Mouse (Mus musculus): Measurements from ENCODE around the gene Dglucy.
"Not testable (repeated sequence)": the region's sequence is repeated elsewhere in the genome, so short reads cannot be mapped to it uniquely, and the experiment has no call there.

The Dglucy gene

DNA sequence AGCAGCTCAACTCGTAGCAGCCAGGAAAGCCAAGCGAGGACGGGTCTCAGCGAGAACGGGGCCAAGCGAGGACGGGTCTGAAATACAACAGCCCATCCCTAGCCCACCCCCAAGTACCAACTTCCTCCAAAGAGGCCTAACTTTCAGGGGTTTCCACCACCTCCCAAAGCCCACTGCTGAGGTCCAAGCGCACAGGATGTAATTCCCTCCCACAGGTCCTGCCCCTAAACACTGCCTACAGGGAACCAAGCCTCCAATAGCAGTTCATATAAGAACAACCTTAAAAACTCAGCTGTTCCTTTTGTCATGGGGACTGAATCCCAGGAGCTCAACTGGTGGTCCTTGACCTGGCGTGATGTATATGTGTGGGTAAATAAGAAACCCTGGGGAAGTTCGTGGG is 1.6 kb downstream of the Dglucy start:
- no peak for DNase-seq (ENCODE audit: low read depth)

DNA sequence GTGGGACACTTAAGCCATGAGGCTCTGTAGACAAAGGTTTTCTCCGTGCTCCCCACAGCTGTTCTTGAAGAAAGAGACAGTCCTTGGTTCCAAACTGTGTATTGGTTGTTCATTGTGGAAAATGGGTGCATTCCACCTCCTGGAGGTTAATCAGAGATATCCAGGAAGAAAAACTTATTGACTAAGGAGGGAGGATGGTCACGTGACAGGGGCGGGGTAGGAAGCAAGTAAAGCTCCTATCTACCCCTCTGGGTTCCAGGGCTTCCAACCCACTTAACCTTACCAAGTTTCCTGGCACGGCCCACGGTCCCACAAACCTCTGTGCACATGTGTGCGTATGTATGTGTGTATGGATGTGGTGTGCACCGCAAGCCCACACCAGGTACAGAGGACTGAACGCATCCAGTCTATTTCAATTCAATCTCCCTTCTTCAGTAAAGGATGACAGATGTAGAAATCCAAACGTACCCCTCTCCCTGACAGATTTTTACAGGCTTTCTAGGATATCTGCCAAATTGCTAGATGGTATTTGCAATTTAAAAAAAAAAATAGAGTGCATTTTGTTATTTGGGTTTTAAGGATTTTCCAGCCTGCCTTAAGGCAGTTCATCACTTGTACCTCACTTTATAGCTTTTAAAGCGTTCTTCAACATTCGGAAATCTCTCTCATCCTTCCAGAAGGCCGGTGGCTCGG is 2.7 kb downstream of the Dglucy start:
- DNase-seq (ENCODE audit: low read depth), result no peak

DNA sequence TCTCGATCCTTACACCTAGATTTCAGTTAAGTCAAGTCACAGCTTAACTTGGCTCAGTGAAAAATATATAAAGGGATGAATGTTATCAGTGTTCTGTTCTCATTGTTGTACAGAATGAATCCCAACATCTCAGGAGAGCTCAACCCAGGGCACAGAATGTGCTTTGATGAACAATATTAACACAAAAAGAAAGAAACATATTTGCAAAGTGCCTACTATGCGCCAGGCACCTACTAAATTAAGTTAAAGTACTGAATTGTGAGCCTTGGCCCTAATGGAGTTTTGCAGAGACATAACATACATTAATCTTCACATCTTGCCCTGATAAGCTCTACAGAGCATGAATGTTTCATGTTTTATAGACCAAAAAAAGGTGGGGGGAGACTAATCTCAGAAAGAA is 5.3 kb downstream of the Dglucy start:
- no peak for DNase-seq (ENCODE audit: low read depth)

DNA sequence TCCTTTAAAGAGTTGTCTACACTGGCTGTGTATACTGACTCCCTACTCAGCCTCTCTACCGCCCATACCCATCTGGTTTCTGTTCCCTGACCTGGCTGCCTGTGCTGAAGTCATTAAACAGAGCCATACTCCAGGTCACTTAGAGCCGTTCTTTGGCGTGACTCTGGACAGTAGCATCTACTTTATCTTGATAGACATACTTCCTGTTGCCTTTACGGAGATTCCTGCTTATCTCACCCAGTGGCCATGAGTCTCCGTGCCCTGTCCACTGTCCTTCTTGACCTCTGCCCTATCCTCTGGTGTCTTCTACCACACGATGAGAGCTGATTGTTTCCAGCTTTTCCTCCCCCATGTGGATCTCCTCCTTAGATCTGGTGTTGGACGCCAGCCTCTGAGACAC is 6.5 kb downstream of the Dglucy start:
- peak; percentile 93 for DNase-seq (ENCODE audit: low read depth)

DNA sequence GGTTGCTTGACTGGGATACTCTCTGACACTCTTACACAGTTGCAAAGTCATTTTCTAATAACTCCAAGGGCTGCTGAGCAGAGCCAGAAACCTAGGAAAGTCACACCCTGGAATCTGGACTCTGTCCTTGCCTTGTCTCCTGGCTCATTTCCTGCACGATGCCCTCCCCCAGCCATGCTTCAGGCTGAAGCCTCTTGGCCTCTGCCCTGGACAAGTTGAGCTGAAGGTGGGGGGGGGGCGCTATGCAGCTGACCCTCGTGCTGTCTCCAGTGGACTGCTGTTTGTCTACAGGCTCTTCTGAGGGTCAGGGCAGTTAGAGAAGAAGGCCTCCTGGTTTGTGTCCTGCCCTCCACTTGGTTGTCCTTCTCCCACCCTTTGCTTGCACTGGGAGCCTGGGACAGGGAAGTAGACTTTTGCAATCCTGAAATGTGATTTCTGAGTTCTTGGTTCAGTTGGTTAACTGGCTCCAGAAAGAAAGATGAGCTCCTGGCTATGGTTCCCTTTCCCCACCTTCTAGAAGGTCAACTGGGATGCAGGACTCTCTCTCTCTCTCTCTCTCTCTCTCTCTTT is 11.2 kb downstream of the Dglucy start:
- no peak for DNase-seq (ENCODE audit: low read depth)

DNA sequence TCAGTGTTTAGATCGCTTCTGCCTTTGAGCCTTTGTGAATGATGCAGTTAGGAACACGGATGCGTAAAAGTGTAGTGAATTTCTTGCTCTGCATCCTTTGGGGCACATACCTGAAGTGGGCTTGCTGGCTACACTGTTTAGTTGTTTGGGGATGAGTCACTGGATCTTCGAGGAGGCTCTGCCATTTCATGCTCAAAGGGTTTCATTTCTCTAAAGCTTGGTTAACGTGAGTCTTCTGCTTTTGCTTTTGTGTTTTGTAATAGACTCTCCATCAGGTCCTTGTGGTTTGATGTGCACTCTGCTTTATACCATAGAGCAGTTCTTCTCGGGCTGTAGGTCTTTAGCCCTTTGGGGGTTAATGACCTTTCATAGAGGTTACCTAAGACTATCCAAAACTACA is 12.6 kb downstream of the Dglucy start:
- peak; percentile 34 for DNase-seq (ENCODE audit: low read depth)

DNA sequence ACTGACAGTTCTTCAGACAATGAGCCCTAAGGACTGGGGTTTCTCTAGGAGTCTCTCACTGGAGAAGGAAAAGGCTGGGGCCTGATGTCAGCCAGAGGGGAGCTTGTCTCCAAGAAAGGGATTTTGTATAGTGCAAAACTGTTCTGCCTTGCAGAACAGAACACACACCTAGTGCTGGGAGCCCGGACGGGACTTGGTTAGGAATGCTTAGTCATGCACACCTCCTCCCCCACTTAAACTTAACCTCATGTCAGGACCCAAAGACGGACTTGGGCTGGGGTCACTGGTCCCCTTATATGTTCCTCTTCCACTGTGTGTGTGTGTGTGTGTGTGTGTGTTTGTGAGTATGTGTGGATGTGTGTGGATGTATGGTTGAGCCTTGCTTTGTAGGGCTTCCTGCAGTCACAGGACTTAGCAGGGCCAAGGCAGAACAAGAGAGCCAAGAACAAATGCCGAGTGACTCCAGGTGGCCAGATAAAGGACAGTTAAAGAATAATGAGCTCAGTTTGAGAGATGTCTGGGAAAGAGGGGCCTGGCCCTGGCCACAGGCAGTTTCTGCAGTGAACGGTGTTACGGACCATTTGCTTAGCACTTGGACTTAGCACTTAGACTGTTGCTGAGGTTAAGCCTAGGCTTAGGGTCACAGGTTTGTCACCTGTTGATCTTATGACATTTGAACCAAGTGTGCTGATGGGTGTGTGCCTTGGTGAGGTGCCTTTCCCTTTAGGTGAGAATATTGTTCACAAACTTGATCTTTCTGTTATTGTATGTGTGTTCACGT is 15.8 kb downstream of the Dglucy start:
- peak; percentile 45 for DNase-seq (ENCODE audit: low read depth)

DNA sequence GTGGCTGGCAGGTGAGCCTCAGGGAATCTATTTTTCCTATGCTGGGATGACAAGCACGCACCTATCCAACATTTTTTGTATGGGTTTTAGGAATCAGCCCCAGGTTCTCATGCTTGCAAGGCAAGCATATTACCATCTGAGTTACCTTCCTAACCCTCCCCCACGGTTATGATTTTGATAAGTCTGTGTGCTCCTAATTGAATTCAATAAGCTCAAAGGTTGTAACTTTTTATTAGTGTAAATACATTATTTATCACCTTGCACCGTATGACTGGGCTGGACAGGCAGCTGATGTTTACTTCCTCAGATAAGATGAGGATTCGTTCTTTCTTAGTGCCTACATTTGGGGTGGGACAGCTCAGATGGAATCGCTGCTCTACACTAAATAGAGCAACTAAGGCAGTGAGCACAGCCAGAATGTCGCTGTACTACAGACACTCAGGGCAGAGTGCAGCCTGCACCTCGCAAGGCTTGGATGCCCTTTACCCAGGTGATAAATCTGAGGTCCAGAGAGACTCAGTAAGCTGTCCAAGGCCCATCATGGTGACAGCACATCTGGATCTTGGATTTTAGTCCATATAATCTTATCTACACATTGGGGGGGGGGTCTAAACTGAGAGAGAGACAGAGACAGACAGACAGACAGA is 16.7 kb downstream of the Dglucy start:
- no peak for DNase-seq (ENCODE audit: low read depth)

DNA sequence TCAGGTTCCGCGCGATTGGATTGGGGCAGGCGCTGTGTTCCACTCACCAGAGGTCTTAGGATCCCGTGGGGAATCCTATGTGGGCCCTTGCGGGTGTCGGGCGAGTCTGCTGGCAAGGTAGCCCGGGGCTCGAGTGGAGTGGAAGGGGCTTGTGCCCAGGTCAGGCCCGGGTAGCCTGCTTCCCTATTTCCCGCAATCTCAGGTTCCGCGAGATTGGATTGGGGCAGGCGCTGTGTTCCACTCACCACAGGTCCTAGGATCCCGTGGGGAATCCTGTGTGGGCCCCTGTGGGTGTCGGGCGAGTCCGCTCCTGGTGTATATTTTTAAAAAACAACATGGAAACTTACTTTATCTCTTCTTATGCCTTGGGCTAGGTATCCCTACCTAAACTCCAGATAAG is 24.5 kb downstream of the Dglucy start:
- DNase-seq (ENCODE audit: low read depth), result not testable (repeated sequence)

DNA sequence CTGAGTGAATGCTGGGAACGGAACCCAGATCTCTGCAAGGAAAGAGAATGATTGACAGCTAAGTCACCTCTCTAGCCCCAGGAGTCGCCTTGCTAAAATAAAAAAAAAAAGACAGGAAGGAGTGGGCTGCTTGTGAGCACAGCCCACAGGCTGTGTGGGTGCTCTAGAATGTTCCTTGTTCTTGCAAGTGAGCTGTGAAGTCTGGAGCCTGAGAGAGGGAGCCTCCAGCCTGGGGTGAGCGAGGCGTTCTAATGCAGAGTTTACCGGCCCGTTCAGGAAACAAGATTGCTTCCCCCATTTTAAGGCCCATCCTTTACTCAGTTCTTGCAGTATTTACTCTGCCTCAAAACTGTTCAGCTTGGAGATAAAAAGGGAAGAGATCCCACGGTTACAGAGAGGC is 28.4 kb downstream of the Dglucy start:
- DNase-seq (ENCODE audit: low read depth), result no peak

DNA sequence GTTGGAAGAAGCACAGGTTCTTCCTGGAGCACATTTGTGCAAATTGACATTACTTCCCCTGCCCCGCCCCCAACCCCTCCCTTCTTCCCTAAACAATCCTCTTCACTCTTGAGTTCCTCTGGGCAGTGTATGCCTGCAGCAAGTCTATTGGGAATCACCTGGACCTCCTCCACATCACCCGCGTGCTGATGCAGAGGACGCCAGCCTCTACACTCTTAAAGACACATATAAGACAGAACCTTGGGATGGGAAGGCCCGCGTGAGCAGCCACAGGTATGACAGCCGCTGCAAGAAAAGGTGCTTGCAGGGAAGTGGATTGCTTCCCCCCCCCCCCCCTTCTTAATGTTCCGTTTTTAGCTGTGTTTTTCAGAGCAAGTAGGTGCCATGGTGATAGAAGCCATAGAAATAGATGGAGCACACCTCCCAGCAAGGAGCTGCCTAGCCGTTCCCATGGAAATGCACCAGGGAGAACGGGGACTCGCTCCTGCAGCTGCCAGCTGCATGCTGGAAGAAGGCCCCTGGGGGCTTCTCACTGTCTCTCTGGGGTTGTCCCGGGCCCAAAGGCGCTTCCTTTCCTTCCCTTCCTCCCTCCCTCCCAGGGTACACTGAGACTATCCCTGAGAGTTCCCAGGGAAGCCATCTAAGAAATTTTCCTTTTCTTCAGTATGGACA is 29.9 kb downstream of the Dglucy start:
- DNase-seq (ENCODE audit: low read depth), result no peak

DNA sequence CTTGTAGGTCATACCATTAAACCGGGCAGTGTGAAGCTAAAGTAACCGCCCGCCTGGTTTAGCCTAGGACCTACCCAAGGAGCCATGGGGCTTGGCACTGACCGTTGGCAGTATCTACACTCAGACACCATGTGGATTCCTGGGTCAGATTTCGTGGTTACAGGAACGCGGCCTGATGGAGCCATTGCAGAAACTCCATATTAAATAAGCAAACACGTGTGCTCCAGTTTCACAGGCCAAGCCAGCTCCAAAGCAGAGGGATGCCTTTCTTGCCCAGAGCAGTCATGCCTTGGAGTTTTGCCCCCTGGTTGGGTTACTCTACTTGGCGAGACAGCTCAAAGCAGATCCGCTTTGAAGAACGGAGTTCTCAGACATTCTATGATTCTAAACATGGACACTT is 31.7 kb downstream of the Dglucy start:
- no peak for DNase-seq (ENCODE audit: low read depth)

DNA sequence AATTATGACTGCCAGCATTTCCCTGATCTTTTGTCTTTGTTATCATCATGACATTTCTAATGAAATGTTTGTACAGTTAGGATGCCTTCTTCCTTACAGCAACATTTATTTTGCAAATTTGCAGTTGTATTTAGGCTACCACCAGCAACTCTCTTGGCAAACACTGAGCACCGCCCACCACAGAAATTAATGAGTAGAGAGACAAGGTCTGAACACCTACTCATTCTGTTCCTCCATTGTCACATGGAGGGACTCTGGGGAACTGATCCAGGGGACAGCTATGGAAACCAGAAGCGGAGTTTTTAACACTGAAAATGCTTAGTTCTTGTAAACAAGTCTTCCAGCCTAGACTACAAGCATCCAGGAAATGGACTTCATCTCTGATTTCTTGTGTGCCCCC is 35.0 kb downstream of the Dglucy start:
- no peak for DNase-seq (ENCODE audit: low read depth)

DNA sequence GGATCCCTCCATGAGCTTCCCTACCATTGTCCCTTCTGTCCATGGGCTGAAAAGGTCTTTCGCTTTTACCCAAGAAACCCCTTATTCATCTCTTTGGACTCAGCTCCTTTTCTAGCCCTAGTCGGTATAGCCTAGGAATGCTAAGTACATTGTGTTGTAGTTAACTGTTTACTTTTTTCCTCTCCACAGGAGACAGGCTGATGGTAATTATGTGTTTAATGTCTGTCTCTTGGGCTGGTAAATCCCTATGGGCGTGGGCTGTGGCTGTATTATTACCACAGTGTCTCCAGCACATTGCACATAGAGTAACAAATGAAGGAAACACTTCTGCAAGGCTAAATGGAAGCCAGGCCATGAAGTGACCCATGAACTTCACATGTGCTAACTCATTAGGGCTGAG is 35.8 kb downstream of the Dglucy start:
- DNase-seq (ENCODE audit: low read depth), result no peak

DNA sequence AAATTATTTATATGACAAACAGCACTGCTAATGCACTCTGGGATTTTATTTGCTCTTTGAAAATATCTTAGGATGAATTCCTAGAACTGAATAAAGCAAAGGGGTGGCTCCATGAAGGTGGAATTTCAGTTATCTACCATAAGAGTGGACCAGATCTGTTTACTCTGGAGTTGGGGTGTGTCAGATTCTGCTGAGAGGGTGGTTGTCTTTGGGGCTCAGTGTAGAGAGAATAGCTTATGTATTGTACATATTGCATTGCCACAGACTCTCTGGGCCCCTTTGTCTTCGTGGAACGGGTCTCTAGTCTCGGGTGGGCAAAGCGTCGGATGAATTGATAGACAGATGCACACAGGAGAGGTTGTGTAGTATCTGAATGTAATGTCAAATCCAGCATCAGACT is 38.0 kb downstream of the Dglucy start:
- no peak for DNase-seq (ENCODE audit: low read depth)

DNA sequence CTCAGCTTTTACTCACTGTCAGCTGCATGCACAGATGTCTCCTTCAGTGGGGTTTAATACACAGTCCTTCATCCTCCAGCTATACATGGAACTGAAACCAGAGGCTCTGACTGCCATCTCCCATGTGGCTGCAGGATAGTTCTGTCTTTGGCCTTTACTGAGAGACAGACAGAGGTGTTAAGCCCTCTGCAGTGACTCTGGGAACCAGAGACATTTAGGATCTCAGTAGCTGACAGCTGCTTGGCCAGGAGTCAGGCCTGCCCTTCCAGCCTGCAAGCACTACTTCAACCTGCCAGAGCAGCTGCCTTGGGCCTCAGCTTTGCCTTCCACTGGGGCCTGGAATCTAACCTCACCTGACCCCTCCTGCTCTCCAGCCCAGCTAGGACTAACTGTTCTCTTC is 41.1 kb downstream of the Dglucy start:
- no peak for DNase-seq (ENCODE audit: low read depth)

DNA sequence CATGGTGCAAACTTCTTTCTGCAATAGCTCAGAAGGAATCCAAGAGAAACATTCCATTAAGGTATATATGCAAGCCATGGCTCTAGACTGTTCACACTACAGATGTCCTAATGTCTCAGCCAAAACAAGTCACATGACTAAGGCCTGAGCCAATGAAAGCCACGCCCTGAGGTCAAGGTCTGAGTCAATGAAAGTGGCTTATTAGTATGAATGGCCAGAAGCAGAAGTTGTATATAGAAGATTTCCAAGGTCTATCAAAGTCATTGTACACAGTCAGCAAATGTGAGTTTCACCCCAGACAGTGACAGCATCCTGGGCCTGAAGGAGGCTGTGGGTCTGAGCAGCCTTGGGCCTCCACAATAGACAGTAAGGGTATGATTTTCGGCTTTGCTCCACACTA is 52.2 kb downstream of the Dglucy start:
- peak; percentile 49 for DNase-seq (ENCODE audit: low read depth)

DNA sequence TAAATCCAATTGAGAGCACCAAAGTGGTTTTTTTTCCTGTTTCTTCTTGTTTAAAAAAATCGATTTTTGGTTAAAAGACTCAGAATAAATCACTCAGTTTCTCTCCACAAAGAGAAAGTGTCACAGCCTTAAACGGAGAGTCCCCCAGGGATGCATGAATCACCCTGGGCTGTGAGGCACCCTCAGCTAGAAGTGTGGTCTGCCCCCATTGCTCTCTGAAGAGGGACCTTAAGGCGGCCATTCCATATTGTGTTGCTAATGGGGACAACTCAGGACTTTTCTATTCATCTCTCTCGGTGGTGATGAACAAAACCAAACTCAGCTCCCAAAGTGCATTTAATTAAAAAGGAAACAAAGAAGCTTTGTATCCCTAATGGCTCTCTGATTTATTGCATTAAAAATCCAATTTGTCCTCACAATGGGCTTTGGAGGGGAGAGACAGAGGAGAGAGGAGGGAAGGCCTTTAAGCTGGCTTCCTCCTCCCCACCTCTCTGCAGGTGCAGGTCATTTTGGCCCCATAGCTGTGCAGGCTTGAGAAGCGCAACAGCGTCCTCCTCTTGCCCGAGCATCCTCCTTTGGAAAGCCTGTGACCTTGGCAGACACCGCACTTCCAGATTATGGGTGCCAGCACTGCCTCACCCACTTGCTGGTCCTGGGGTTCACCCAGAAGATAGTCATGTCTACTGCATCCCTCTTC is 52.9 kb downstream of the Dglucy start:
- DNase-seq (ENCODE audit: low read depth), result no peak

DNA sequence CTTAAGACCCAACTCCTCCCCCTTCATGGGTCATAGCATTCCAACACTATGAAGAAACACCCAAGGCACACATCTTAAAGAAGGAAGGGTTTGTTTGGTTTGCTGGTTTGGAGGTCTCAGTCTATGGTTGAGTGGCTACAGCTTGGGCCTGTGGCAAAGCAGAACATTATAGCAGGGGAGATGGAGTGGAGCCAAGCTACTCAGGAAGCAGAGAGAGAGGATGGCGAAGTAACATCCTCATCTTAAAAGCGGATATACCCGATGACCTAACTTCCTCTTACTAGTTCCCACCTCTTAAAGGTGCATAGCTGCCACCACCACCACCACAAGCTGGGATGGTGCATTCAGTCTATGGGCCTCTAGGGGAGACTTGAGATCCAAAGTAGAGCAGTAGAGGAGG is 58.4 kb downstream of the Dglucy start:
- peak; percentile 79 for DNase-seq (ENCODE audit: low read depth)

DNA sequence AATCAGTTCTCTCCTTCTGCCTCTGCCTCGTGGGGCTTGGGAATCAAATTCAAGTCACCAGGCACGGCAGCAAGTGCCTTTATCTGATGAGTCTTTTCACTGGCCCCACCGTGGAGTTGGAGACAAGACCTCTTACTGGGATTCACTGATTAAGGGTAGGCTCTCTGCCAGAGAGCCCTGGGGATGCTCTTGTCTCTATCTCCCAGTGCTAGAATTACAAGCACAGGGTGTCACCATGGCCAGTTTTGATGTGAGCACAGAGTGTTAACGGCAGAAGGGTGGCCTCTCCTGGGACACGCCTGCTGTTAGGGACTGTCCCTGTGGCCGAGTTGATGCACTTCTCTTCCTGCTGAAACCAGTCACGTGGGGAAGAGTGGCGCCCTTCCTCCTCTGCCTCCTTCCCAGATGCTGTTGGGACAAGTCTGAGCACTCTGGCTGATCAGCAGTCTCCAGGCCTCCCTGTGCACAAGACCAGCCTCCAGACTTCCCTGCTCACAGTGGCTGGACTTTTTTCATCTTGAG is 60.3 kb downstream of the Dglucy start:
- no peak for DNase-seq (ENCODE audit: low read depth)

DNA sequence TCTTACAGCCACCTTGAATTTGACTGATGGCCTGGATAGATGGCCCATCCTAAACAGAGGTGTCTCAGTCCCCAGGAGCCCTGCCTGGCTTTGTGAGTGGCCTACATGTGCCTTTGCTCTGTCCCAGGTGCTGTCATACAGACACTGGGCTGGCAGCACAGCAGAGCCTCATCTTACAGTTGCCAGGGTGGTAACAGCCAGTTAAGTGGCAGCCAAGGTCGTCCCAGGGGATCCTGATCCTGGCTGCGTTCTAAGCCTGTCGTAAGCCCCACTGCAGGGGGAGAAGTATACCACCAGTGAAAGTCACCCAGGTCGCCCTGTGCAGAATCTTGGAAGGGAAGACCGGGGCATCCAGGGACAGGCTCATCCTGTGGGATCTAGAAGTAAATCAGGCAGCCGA is 61.1 kb downstream of the Dglucy start:
- DNase-seq (ENCODE audit: low read depth), result no peak

Data from 416B (cell line).